Mouse (Mus musculus): ENCODE data around the gene Bcl2a1d.
"Not testable (repeated sequence)": the region's sequence is repeated elsewhere in the genome, so short reads cannot be mapped to it uniquely, and the experiment has no call there.

GRCm38 (mm10) chr9:88721628-88722027 lies 10.1 kb downstream of the Bcl2a1d start:
- not testable (repeated sequence) for TF ChIP-seq CTCF, EP300 (IDR thresholded peaks at IDR 0.05; ENCODE audit: low read depth)

All from heart, postnatal 0 days (tissue).